Mouse (Mus musculus): Measurements from ENCODE around the gene Gm40193. TPM values are rescaled to one million over a fixed set of nuclear protein-coding genes. Genes with fewer than 3 reads are reported as not detected.
A peak's percentile ranks its signal among the peaks of the same experiment; 100 is the strongest.
"Not testable (repeated sequence)": the region's sequence is repeated elsewhere in the genome, so short reads cannot be mapped to it uniquely, and the experiment has no call there.

Gm40193 gene
- not detected in 2 replicates for polyA plus RNA-seq (2015; fragmentation: Nextera tagmentation; extraction: Ambion mirVana)

DNA sequence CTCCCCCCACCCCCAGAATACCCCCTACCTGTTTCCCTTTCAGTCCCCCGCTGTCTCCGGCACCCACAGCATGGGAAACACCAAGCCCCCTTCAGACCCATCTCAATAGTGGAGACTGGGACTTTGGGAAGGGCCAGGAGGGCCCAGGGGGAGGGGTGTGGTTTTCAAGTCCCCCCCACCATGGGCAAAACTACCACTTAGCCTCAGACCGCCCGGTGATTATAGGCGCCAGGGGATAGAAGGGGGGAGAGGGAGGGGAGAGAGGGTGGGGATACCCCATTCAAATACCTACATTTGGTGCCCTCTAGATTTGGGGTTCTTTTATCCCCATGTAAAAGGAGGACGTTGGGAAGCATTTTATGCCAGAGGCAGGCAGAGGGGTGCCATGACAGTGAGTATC is at the start of gene Gm40193:
Gm40193 (minus strand) TSS at position 101 of the 400 bp plus-strand sequence.
- peaks cover 12% of the 10 kb centered on the region for H3K36me3 ChIP-seq
- H3K4me1 ChIP-seq (replicated peaks): no peaks in the 10 kb centered on the region
- H3K9me3 ChIP-seq (replicated peaks): no peaks in the 10 kb centered on the region
- no peak within 1 kb of the TSS for H3K4me3 ChIP-seq (replicated peaks)
- 76% methylated on average over 6 of the region's 6 CpGs for WGBS (ENCODE audit: insufficient replicate concordance)
- DNase-seq: no peak
- no peak within 1 kb of the TSS for H3K9ac ChIP-seq
- no peak within 1 kb of the TSS for H3K27ac ChIP-seq
- ATAC-seq (ENCODE audit: low read depth): no peak
- H3K4me2 ChIP-seq: no peak within 1 kb of the TSS
- peaks cover 2% of the 10 kb centered on the region; the same call in 1 of the 2 replicates for H3K27me3 ChIP-seq

DNA sequence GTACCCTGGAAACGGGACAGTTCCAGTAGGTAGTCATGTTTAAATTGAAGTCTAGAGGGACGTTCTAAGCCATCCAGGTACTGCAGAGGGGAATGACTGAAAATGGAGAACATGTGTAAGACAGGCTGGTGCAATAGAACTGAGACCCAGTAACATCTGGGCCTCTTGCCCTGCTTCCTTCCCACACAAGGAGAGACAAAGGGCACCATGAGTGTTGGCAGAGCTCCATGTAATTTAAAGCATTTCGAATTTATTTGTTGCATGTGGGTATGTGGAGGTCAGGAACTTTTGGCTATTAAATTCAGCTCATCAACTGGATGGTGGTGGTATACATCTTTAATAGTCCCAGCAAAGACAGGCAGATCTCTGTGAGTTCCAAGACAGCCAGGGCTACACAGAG is 49.5 kb upstream of the Gm40193 start:
- Histone ChIP-seq H3K9ac (no peak overlapping the region), H3K9me3 (replicated peaks) (no peaks in the 10 kb centered on the region), H3K4me3 (replicated peaks) (no peak overlapping the region), H3K4me2 (no peak overlapping the region), H3K27ac (no peak overlapping the region), H3K36me3 (no peaks in the 10 kb centered on the region), H3K4me1 (replicated peaks) (peaks cover 73% of the 10 kb centered on the region), H3K27me3 (no peaks in the 10 kb centered on the region)
- no peak for DNase-seq
- no peak for ATAC-seq (ENCODE audit: low read depth)
- WGBS (ENCODE audit: insufficient replicate concordance): 55% methylated on average over 3 of the region's 3 CpGs

DNA sequence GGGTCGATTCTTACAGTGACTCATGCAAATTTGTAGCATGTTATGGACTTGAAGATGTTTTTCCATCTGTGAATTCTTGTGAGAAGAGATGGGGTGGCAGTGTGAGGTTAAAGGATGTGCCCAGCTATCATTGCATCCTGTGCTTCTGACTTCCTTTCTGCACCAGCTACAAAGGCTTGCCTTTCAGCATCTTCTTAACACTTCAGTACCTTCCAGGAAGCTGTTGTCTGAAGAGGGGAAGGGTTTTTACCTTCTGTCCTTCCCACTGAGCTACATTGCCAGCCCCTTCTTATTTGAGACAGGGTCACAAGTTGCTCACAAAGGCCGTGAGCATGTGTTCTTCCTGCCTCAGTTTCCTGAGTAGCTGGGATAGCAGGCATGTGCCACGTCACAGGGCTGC is 48.2 kb upstream of the Gm40193 start:
- WGBS (ENCODE audit: insufficient replicate concordance): 52% methylated on average over 3 of the region's 3 CpGs

DNA sequence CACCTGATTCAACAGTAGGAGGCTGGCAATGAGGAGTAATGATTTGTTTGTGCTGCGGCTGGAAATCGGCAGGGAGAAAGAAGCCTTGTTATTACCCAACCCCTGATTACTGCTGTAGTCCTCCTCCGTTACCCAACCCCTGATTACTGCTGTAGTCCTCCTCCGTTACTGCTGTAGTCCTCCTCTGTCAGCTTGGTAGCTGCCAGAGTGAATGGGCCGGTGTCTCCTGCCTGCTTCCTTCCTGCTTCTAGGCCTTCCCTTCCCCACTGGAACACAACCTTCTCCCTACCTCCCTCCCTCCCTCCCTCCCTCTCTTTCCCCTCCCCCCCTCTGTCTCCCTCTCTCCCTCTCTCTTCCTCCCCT is 47.6 kb upstream of the Gm40193 start:
- no peaks in the 10 kb centered on the region for H3K9me3 ChIP-seq (replicated peaks)
- no peak overlapping the region for H3K9ac ChIP-seq
- no peak overlapping the region for H3K4me2 ChIP-seq
- no peaks in the 10 kb centered on the region for H3K36me3 ChIP-seq
- H3K4me1 ChIP-seq (replicated peaks): peaks cover 70% of the 10 kb centered on the region
- 43% methylated on average over 5 of the region's 5 CpGs for WGBS (ENCODE audit: insufficient replicate concordance)
- no peak overlapping the region for H3K4me3 ChIP-seq (replicated peaks)
- no peak for DNase-seq
- no peak overlapping the region for H3K27ac ChIP-seq
- 0 out of 2 replicates have a peak, but pooled peaks have one; percentile 17 for ATAC-seq (ENCODE audit: low read depth)
- no peaks in the 10 kb centered on the region for H3K27me3 ChIP-seq

More for the DNA sequence above, 48.2 kb upstream of the Gm40193 start:
- DNase-seq: no peak
- Histone ChIP-seq H3K4me1 (replicated peaks) (peaks cover 72% of the 10 kb centered on the region), H3K4me3 (replicated peaks) (no peak overlapping the region), H3K27ac (no peak overlapping the region), H3K4me2 (no peak overlapping the region), H3K9ac (no peak overlapping the region), H3K9me3 (replicated peaks) (no peaks in the 10 kb centered on the region), H3K27me3 (no peaks in the 10 kb centered on the region), H3K36me3 (no peaks in the 10 kb centered on the region)
- no peak for ATAC-seq (ENCODE audit: low read depth)

DNA sequence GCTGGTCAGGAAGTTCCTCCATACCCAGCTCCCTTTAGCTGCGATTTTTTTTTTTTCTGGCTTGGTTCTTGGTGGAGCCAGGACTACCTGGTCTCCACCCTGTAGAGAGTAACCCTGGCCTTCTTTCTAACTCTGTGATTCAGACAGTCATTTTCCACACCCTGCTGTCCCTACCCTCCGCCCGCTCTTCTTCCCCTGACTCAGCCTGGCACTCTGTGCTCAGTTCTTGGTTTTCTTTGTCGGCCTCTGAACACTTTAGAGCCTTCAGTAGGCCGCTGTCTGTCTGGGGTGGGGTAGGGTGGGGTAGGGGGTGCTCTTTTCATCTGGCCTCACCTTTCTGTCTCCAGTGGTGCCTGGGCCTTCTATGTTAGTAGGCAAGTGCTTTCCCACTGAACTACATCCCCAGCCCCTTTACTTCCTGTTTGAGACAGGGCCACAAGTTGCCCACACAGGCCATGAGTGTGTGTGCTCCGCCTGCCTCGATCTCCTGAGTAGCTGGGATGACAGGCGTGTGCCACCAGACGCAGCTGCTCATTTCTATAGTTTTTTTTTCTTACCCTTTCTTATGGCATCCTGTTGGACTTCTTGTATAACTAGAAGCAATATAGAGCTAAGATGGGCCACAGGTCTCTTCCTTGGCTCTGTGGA is 47.1 kb upstream of the Gm40193 start:
- H3K9ac ChIP-seq: no peak overlapping the region
- WGBS (ENCODE audit: insufficient replicate concordance): 62% methylated on average over 9 of the region's 9 CpGs

DNA sequence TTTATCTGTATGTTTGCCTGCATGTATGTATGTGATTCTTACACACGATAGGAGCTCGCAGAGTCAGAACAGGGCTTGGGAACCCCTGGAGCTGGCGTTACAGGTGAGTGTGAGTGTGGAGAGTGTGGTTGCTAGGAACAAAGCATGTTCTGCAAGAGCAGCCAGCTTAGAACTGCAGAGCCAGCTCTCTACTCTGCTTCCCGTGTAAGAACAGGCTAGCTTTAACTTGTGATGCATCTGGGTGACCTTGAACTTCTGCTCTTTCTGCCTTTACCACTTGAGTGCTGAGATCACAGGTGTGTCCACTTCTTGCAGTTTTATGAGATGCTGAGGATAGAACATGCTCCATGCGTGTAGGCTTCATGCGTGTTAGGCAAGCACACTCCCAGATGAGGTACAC is 46.2 kb upstream of the Gm40193 start:
- DNase-seq: no peak
- WGBS (ENCODE audit: insufficient replicate concordance): 80% methylated on average over 6 of the region's 6 CpGs
- Histone ChIP-seq H3K27me3 (no peaks in the 10 kb centered on the region), H3K4me1 (replicated peaks) (peaks cover 68% of the 10 kb centered on the region), H3K4me2 (no peak overlapping the region), H3K9me3 (replicated peaks) (no peaks in the 10 kb centered on the region), H3K27ac (no peak overlapping the region), H3K4me3 (replicated peaks) (no peak overlapping the region), H3K9ac (no peak overlapping the region), H3K36me3 (peaks cover 2% of the 10 kb centered on the region; the same call in 1 of the 2 replicates)
- no peak for ATAC-seq (ENCODE audit: low read depth)

More for the DNA sequence above, 47.1 kb upstream of the Gm40193 start:
- DNase-seq (no peak), ATAC-seq (ENCODE audit: low read depth) (no peak; the same call in 1 of the 2 replicates)
- Histone ChIP-seq H3K9me3 (replicated peaks) (no peaks in the 10 kb centered on the region), H3K4me3 (replicated peaks) (no peak overlapping the region), H3K4me1 (replicated peaks) (peaks cover 70% of the 10 kb centered on the region), H3K27me3 (no peaks in the 10 kb centered on the region), H3K36me3 (no peaks in the 10 kb centered on the region), H3K27ac (0 out of 2 replicates have a peak overlapping the region, but pooled peaks have one; percentile 3), H3K4me2 (no peak overlapping the region)

DNA sequence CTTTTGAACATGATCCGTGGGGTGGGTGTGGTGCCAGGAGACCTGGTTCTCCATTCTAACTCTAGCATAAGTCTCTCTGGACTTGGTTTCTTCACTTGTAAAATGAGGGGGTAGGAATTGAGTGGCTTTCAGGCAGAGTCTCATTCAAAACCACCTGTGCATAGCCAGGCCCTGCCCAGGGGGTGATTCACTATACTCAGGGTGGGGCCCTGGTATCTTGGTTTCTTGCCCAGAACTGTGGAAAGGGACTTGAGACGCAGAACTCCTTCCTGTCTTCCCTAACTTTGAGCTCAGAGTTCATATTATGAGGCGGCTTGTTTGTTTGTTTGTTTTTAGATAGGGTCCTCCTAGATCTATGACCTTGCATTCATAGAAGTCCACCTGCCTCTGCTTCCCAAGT is 44.5 kb upstream of the Gm40193 start:
- Histone ChIP-seq H3K36me3 (peaks cover 4% of the 10 kb centered on the region; the same call in 1 of the 2 replicates), H3K9me3 (replicated peaks) (no peaks in the 10 kb centered on the region), H3K4me2 (no peak overlapping the region), H3K27ac (no peak overlapping the region), H3K4me3 (replicated peaks) (no peak overlapping the region), H3K9ac (no peak overlapping the region), H3K27me3 (no peaks in the 10 kb centered on the region), H3K4me1 (replicated peaks) (peaks cover 66% of the 10 kb centered on the region)
- DNase-seq (no peak), ATAC-seq (ENCODE audit: low read depth) (no peak)
- 54% methylated on average over 3 of the region's 3 CpGs for WGBS (ENCODE audit: insufficient replicate concordance)

DNA sequence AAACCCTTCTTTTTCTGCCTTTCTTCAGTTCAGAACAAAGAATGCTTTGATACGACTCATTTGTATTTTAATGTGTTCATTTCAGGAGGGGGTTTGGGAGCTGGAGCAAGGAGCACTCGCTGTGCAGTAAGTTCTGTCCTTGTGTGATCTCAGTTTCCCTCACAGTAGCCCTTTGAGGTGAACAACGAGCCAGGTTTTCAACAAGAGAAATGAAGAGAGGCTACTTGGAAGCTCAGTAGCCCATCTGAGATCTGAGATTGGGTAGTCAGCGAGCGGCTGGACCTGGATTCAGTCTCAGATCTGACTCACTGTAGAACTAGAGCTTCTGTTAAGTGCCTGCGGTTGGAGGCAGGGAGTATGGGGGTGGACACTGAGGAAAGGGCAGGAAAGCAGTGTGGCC is 41.1 kb upstream of the Gm40193 start:
- Histone ChIP-seq H3K4me3 (replicated peaks) (no peak overlapping the region), H3K27ac (no peak overlapping the region), H3K4me2 (no peak overlapping the region), H3K9me3 (replicated peaks) (no peaks in the 10 kb centered on the region), H3K27me3 (no peaks in the 10 kb centered on the region), H3K9ac (no peak overlapping the region), H3K36me3 (peaks cover 4% of the 10 kb centered on the region; the same call in 1 of the 2 replicates), H3K4me1 (replicated peaks) (peaks cover 70% of the 10 kb centered on the region)
- 73% methylated on average over 6 of the region's 6 CpGs for WGBS (ENCODE audit: insufficient replicate concordance)
- ATAC-seq (ENCODE audit: low read depth) (no peak), DNase-seq (no peak)

DNA sequence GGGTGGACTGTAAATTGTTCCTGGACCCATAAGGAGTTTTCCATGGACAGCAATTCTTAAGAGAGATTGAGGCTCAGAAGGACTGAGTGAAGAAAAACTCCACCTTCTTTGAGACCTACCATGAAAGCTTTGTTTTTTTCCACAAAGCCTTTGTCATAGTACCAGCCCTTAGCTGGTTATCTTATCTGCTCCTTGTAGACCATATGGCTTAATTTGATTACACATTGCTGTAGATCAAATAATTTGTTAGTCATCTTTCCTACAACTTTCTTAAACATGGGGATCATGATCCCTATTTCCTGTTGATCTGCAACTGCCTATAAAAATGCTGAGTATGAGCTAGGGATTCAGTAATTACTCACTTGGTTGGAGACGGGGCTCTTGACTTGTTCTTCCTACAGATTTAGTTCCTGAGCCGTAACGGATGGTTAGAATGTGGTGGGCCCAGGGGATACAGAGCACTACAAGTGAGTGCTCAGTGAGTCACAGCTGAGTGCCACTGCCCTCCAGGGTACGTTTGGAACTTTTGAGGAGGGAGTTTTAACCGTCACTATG is 39.7 kb upstream of the Gm40193 start:
- Histone ChIP-seq H3K36me3 (peaks cover 10% of the 10 kb centered on the region), H3K27me3 (no peaks in the 10 kb centered on the region), H3K27ac (0 out of 2 replicates have a peak overlapping the region, but pooled peaks have one; percentile 5), H3K4me2 (peak overlapping the region; percentile 10; the same call in 1 of the 2 replicates), H3K4me3 (replicated peaks) (no peak overlapping the region), H3K9ac (no peak overlapping the region), H3K4me1 (replicated peaks) (peaks cover 65% of the 10 kb centered on the region), H3K9me3 (replicated peaks) (no peaks in the 10 kb centered on the region)
- ATAC-seq (ENCODE audit: low read depth) (peak; percentile 47; the same call in 1 of the 2 replicates), DNase-seq (no peak)
- 28% methylated on average over 5 of the region's 5 CpGs for WGBS (ENCODE audit: insufficient replicate concordance)

DNA sequence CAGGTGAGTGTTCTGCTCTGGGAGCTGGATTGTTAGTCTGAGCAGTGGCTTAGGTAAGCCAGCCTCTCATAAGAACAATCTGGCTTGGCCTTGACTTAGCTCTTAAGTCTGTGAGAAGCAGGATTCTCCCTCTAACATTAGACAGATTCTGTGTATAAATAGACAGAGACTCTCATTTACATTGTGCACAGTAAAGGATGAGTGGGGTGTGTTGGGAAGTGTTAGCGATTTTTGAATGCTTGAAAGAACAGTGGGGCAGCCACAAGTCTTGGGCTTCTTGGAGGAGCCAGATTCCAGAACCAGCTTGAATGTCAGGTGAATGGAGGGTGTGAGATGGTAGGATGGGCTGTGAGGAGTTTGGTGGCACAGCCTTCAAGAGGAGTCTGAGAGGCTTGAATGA is 38.9 kb upstream of the Gm40193 start:
- H3K36me3 ChIP-seq: peaks cover 11% of the 10 kb centered on the region
- ATAC-seq (ENCODE audit: low read depth) (no peak), DNase-seq (no peak)
- H3K27ac ChIP-seq: no peak overlapping the region
- H3K27me3 ChIP-seq: no peaks in the 10 kb centered on the region
- H3K4me1 ChIP-seq (replicated peaks): peaks cover 58% of the 10 kb centered on the region
- no peak overlapping the region for H3K4me2 ChIP-seq
- no peak overlapping the region for H3K9ac ChIP-seq
- WGBS (ENCODE audit: insufficient replicate concordance): 67% methylated on average over 1 of the region's 1 CpGs
- H3K9me3 ChIP-seq (replicated peaks): no peaks in the 10 kb centered on the region
- H3K4me3 ChIP-seq (replicated peaks): no peak overlapping the region

DNA sequence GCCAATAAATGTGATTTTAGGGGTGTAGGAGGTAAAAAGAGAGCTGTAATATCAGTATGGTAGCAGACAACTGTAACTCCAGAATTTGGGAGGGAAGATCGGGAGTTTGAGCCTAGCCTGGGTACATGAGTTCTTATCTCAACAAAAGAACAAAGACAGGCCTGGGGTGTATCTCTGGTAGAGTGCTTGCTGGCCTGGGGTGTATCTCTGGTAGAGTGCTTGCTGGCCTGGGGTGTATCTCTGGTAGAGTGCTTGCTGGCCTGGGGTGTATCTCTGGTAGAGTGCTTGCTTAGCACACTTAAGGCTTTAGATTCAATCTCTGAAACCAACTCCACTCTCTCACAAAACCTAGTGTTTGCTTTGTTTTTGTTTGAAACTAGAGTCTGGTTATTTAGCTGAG is 37.9 kb upstream of the Gm40193 start:
- not testable (repeated sequence) for H3K9ac ChIP-seq; H3K4me3 ChIP-seq (replicated peaks); H3K9me3 ChIP-seq (replicated peaks); H3K27ac ChIP-seq; H3K4me2 ChIP-seq; H3K27me3 ChIP-seq
- peak; percentile 26 for DNase-seq
- ATAC-seq (ENCODE audit: low read depth): peak; percentile 82
- peaks cover 64% of the 10 kb centered on the region for H3K4me1 ChIP-seq (replicated peaks)
- 8% methylated on average over 1 of the region's 1 CpGs for WGBS (ENCODE audit: insufficient replicate concordance)
- H3K36me3 ChIP-seq: peaks cover 12% of the 10 kb centered on the region

DNA sequence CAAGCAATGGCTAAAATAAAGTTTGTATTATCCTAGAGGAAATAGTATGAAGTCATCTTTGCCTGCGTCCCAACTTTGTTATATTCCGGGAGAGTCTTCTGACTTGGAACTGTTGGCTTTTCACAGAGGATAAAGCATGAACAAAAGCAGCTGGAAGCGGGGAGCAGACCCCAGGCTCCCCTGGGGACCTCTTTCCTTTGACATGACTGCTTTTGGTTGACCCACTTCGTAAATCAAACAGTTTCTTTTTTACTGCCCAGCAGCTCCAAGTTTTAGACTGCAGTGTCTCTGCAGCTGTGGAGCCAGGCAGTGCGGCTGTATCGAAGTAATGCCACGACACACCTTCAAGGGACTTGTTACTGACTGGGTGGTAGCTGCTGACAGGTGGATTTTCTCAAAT is 33.8 kb upstream of the Gm40193 start:
- WGBS (ENCODE audit: insufficient replicate concordance): 80% methylated on average over 7 of the region's 7 CpGs

More for the DNA sequence above, 33.8 kb upstream of the Gm40193 start:
- Histone ChIP-seq H3K36me3 (peaks cover 8% of the 10 kb centered on the region; the same call in 1 of the 2 replicates), H3K4me3 (replicated peaks) (no peak overlapping the region), H3K9ac (no peak overlapping the region), H3K4me2 (no peak overlapping the region), H3K9me3 (replicated peaks) (no peaks in the 10 kb centered on the region), H3K4me1 (replicated peaks) (peaks cover 79% of the 10 kb centered on the region), H3K27ac (no peak overlapping the region), H3K27me3 (no peaks in the 10 kb centered on the region)
- no peak for DNase-seq
- no peak for ATAC-seq (ENCODE audit: low read depth)

Measured in liver, embryonic 13.5 days (tissue).